Mouse (Mus musculus) heart, postnatal 0 days (tissue): ENCODE results near the gene Abcb4. TPM values are rescaled to one million over a fixed set of nuclear protein-coding genes. Genes with fewer than 3 reads are reported as not detected.

Experiments used
- polyA plus RNA-seq: library from polyadenylated mRNA; unstranded; fragments of >200 nt; fragmentation: Nextera tagmentation; extraction: Ambion mirVana; gene quantifications from 2 replicates; pipeline ENCODE4 v1.2.1, GENCODE M21; 2015
- total RNA-seq: library from RNA; depleted of rRNA; stranded (reverse); fragments of >200 nt; gene quantifications from 2 replicates; pipeline ENCODE4 v1.2.3, GENCODE M21; 2014; ENCODE audit warnings: low replicate concordance; rRNA removed

Abcb4 gene
- total and polyA plus RNA-seq, 2 experiments from 2014 or later, result 0.63 TPM; not detected in 1

Other genes starting within 250 kb of the Abcb4 start
- 1.6 and 3.0 TPM in 2 replicates for gene Abcb1a, start 233.6 kb upstream of the Abcb4 start, total RNA-seq
- gene Abcb1a, start 233.6 kb upstream of the Abcb4 start, polyA plus RNA-seq, result 0.93 and 0.96 TPM in 2 replicates
- gene Abcb1b, start 95.6 kb upstream of the Abcb4 start, total RNA-seq, result 0.08 and 3.1 TPM in 2 replicates
- 1.2 and 2.1 TPM in 2 replicates for gene Abcb1b, start 95.6 kb upstream of the Abcb4 start, polyA plus RNA-seq
- 24.1 and 25.2 TPM in 2 replicates for gene Crot, start 103.6 kb downstream of the Abcb4 start, total RNA-seq
- 30.3 and 35.7 TPM in 2 replicates for gene Crot, start 103.6 kb downstream of the Abcb4 start, polyA plus RNA-seq
- 8.4 and 21.8 TPM in 2 replicates for gene Tmem243, start 207.0 kb downstream of the Abcb4 start, total RNA-seq
- gene Tmem243, start 207.0 kb downstream of the Abcb4 start, polyA plus RNA-seq, result 12.8 and 13.0 TPM in 2 replicates